Mouse (Mus musculus) liver, embryonic 16.5 days (tissue): ENCODE measurements around the gene Gm5565. TPM values are rescaled to one million over a fixed set of nuclear protein-coding genes. Genes with fewer than 3 reads are reported as not detected.
"Not testable (repeated sequence)": the region's sequence is repeated elsewhere in the genome, so short reads cannot be mapped to it uniquely, and the experiment has no call there.

Experiments
- ATAC-seq: fragments of 200-750 bp; cut with Nextera tagmentation; 2 replicates; pipeline ENCODE4 v1.8.0; 2017; ENCODE audit warnings: low read depth, mild to moderate bottlenecking, moderate number of reproducible peaks, moderate library complexity
- H3K27ac ChIP-seq: fragments of 300-500 bp; sonication (generic); 2 replicates; pipeline ENCODE4 v1.5.1; 2014; ENCODE audit warnings: mild to moderate bottlenecking, low read length
- H3K27me3 ChIP-seq: fragments of 300-500 bp; sonication (generic); 2 replicates; pipeline ENCODE4 v1.6.1; 2014; ENCODE audit warnings: low read depth, low read length, mixed read lengths; ENCODE audit not compliant: control insufficient read depth, insufficient read depth
- H3K36me3 ChIP-seq: fragments of 300-500 bp; sonication (generic); 2 replicates; pipeline ENCODE4 v1.6.1; 2014; ENCODE audit warnings: mild to moderate bottlenecking; ENCODE audit not compliant: control insufficient read depth, insufficient read depth
- H3K4me1 ChIP-seq: fragments of 300-500 bp; sonication (generic); 2 replicates; pipeline ENCODE4 v1.6.1; 2014; ENCODE audit warnings: low read depth, low read length, mixed read lengths; ENCODE audit not compliant: control insufficient read depth
- H3K4me2 ChIP-seq: fragments of 300-500 bp; sonication (generic); 2 replicates; pipeline ENCODE4 v1.6.1; 2014; ENCODE audit warnings: low read depth, low read length, mixed read lengths
- H3K4me3 ChIP-seq: fragments of 300-500 bp; sonication (generic); 2 replicates; pipeline ENCODE4 v1.5.1; 2014; ENCODE audit warnings: low read depth, mild to moderate bottlenecking, low read length
- H3K9ac ChIP-seq: fragments of 300-500 bp; sonication (generic); 2 replicates; pipeline ENCODE4 v1.6.1; 2014; ENCODE audit warnings: low read depth, low read length
- H3K9me3 ChIP-seq: fragments of 300-500 bp; sonication (generic); replicated peaks from 2 replicates; pipeline ENCODE4 v1.6.1; 2016; ENCODE audit warnings: low read length; ENCODE audit not compliant: control insufficient read depth
- WGBS: fragments of 180-500 bp; shearing (Covaris S2); extraction: QIAGEN DNeasy Blood & Tissue Kit; methylation state at CpG from one replicate; pipeline ENCODE4 v1.1.7; 2014; ENCODE audit not compliant: insufficient replicate concordance; 5-methylcytosine and 5-hydroxymethylcytosine counted together
- polyA plus RNA-seq: library from polyadenylated mRNA; unstranded; fragments of >200 nt; fragmentation: Nextera tagmentation; extraction: Ambion mirVana; gene quantifications from 2 replicates; pipeline ENCODE4 v1.2.1, GENCODE M21; 2015

Gene Gm5565
- polyA plus RNA-seq, 1 experiment from 2014 or later: not detected

- Histone ChIP-seq H3K4me1 (no peaks in the 10 kb centered on the region), H3K27ac (no peak overlapping the region), H3K4me3 (no peak overlapping the region), H3K27me3 (no peaks in the 10 kb centered on the region), H3K36me3 (no peaks in the 10 kb centered on the region), H3K9ac (no peak overlapping the region), H3K4me2 (no peak overlapping the region), H3K9me3 (no peaks in the 10 kb centered on the region)
- ATAC-seq: no peak
- WGBS: 65% methylated on average over 7 of the region's 7 CpGs
Measured at GRCm38 (mm10) chr5:146188712-146189111, 28.4 kb upstream of the Gm5565 start.

- no peak overlapping the region for H3K9ac ChIP-seq
- no peak overlapping the region for H3K4me3 ChIP-seq
- no peak overlapping the region for H3K27ac ChIP-seq
- no peak overlapping the region for H3K4me2 ChIP-seq
- no peaks in the 10 kb centered on the region for H3K36me3 ChIP-seq
- H3K27me3 ChIP-seq: no peaks in the 10 kb centered on the region
- H3K9me3 ChIP-seq: no peaks in the 10 kb centered on the region
- H3K4me1 ChIP-seq: no peaks in the 10 kb centered on the region
- WGBS: 64% methylated on average over 1 of the region's 1 CpGs
- ATAC-seq: no peak
Measured at GRCm38 (mm10) chr5:146188144-146188543, 27.8 kb upstream of the Gm5565 start.

- H3K27ac ChIP-seq, H3K4me3 ChIP-seq, H3K36me3 ChIP-seq, ATAC-seq, H3K9me3 ChIP-seq, H3K4me1 ChIP-seq, H3K4me2 ChIP-seq, H3K27me3 ChIP-seq, H3K9ac ChIP-seq: not testable (repeated sequence)
- WGBS: 9% methylated on average over 5 of the region's 5 CpGs
Measured at GRCm38 (mm10) chr5:146187441-146187840, 27.1 kb upstream of the Gm5565 start.

- not testable (repeated sequence) for H3K27me3 ChIP-seq, H3K36me3 ChIP-seq, H3K4me1 ChIP-seq, H3K27ac ChIP-seq, H3K4me3 ChIP-seq, ATAC-seq, H3K9ac ChIP-seq, H3K4me2 ChIP-seq, H3K9me3 ChIP-seq
- WGBS: 69% methylated on average over 4 of the region's 4 CpGs
Measured at GRCm38 (mm10) chr5:146185204-146185603, 24.9 kb upstream of the Gm5565 start, which contains the start of gene 1700001J03Rik. TSS of gene 1700001J03Rik (minus strand) at chr5:146185304.

GRCm38 (mm10) chr5:146172744-146173143 lies 12.4 kb upstream of the Gm5565 start:
- H3K4me1 ChIP-seq, H3K36me3 ChIP-seq, ATAC-seq, H3K27ac ChIP-seq, H3K4me2 ChIP-seq, H3K27me3 ChIP-seq, H3K9ac ChIP-seq, H3K4me3 ChIP-seq, H3K9me3 ChIP-seq: not testable (repeated sequence)
- 41% methylated on average over 4 of the region's 4 CpGs for WGBS

GRCm38 (mm10) chr5:146170621-146171020 lies 10.3 kb upstream of the Gm5565 start, which contains the start of gene Gm6309:
TSS of gene Gm6309 (minus strand) at chr5:146170721.
- not testable (repeated sequence) for H3K9ac ChIP-seq

GRCm38 (mm10) chr5:146158326-146158725 lies 2.0 kb downstream of the Gm5565 start:
- not testable (repeated sequence) for H3K9me3 ChIP-seq, ATAC-seq, H3K4me3 ChIP-seq, H3K36me3 ChIP-seq, H3K4me2 ChIP-seq, H3K9ac ChIP-seq, H3K27ac ChIP-seq, H3K4me1 ChIP-seq, H3K27me3 ChIP-seq
- WGBS: 75% methylated on average over 4 of the region's 4 CpGs

More at GRCm38 (mm10) chr5:146170621-146171020, 10.3 kb upstream of the Gm5565 start, which contains the start of gene Gm6309:
- 65% methylated on average over 2 of the region's 2 CpGs for WGBS
- not testable (repeated sequence) for H3K36me3 ChIP-seq, H3K9me3 ChIP-seq, H3K27ac ChIP-seq, H3K4me1 ChIP-seq, H3K4me3 ChIP-seq, H3K4me2 ChIP-seq, ATAC-seq, H3K27me3 ChIP-seq

- no peaks in the 10 kb centered on the region for H3K9me3 ChIP-seq
- WGBS: 36% methylated on average over 3 of the region's 3 CpGs
- no peak overlapping the region for H3K9ac ChIP-seq
- H3K4me3 ChIP-seq: no peak overlapping the region
- H3K4me2 ChIP-seq: no peak overlapping the region
- no peaks in the 10 kb centered on the region for H3K4me1 ChIP-seq
- no peaks in the 10 kb centered on the region for H3K36me3 ChIP-seq
- no peaks in the 10 kb centered on the region for H3K27me3 ChIP-seq
- no peak for ATAC-seq
- H3K27ac ChIP-seq: no peak overlapping the region
Measured at GRCm38 (mm10) chr5:146150454-146150853, 9.9 kb downstream of the Gm5565 start.

- no peak overlapping the region for H3K9ac ChIP-seq
- H3K27ac ChIP-seq: no peak overlapping the region
- 21% methylated on average over 2 of the region's 2 CpGs for WGBS
- no peaks in the 10 kb centered on the region for H3K27me3 ChIP-seq
- ATAC-seq: no peak
- H3K4me3 ChIP-seq: no peak overlapping the region
- no peak overlapping the region for H3K4me2 ChIP-seq
- no peaks in the 10 kb centered on the region for H3K4me1 ChIP-seq
- H3K36me3 ChIP-seq: no peaks in the 10 kb centered on the region
- no peaks in the 10 kb centered on the region for H3K9me3 ChIP-seq
Measured at GRCm38 (mm10) chr5:146147903-146148302, 12.4 kb downstream of the Gm5565 start.
